Mouse (Mus musculus) heart, postnatal 0 days (tissue): ENCODE measurements around the gene Gm45837.

Experiments
- CTCF ChIP-seq: IDR thresholded peaks from 2 replicates; pipeline ENCODE4 v1.5.1; 2016; ENCODE audit warnings: antibody characterized with exemption, control low read depth, low read depth
- EP300 ChIP-seq: IDR thresholded peaks from 2 replicates; pipeline ENCODE4 v1.6.1; 2016; ENCODE audit warnings: antibody characterized with exemption, low read depth

GRCm38 (mm10) chr7:101389256-101389655 lies 21.4 kb upstream of the Gm45837 start:
- TF ChIP-seq CTCF = no peak
- TF ChIP-seq EP300 = no peak
